7 mouse cellular contexts compared by ENCODE assay signal in genomic region chr6:52504676-52505460, GRCm38 (mm10).
DNase-seq lines count a peak whose midpoint lies in the region.

No protein-coding gene starts in this region.

- intact Hi-C loops in heart, postnatal 25 days (cut with DNase I) = no loop called here

- DNase-seq in layer of hippocampus, adult 9-11 months = peak; percentile 7
- DNase-seq in layer of hippocampus, adult 9-10 months (ENCODE audit: low spot score) = no peak
- peak; percentile 83 for DNase-seq in brain, adult 2 months (ENCODE audit: low read depth, low spot score)
- peak; percentile 79 to 89 for DNase-seq in cerebellum, postnatal 25 days
- DNase-seq in heart, postnatal 25 days (ENCODE audit: low spot score) = peak; percentile 23
- DNase-seq in thymus, postnatal 25 days = no peak
- DNase-seq in urinary bladder, adult 18-20 months (ENCODE audit: low spot score in 2 of 2) = no peak

Comparison
In these comparisons a context has a peak if more than half of its experiments do, and no peak if none do; other contexts are left out.
1. DNase-seq: peak in layer of hippocampus, adult 9-11 months (single experiment), brain, adult 2 months (single experiment), cerebellum, postnatal 25 days (2 of 2) and heart, postnatal 25 days (single experiment); none in layer of hippocampus, adult 9-10 months (single experiment), thymus, postnatal 25 days (single experiment) and urinary bladder, adult 18-20 months (0 of 2).